Mouse (Mus musculus): ENCODE measurements around the gene BC052040.

The BC052040 gene

DNA sequence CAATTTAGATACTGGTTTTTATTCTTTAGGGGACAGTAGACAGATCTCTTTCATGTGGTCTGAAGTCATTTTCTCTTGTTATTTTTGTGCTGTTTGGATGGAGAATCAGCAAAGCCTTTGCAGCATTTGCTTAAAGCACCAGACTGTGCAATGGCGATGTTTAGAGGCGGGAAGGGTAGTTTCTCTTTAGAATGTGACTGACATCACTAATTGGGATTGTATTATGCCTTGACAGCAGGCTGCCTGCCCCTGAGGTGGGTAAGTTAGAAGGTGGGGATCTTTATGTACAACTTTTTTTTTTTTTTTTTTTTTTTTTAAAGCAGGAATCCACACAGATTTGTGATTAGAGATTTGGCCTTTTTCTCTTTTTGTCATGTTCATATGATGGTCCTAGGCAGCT is 20.6 kb downstream of the BC052040 start:
- no peak for DNase-seq

DNA sequence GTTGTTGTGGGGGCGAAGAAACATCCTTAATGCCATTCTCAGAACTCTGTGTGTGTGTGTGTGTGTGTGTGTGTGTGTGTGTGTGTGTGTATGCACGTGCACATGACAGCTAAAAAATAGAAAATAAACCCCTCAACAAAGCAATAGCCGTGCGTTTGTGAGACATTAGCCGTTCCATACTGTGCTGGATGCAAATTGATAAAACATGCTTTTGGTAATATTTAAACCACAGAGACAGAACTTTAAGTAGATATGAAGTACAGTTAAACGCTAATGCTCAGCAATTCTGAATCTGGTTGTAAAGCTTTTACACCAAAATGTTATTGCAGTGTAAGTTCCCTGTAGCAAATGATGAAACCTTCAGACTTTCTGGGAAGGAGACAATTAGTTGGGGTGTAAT is 22.6 kb downstream of the BC052040 start:
- no peak for DNase-seq

DNA sequence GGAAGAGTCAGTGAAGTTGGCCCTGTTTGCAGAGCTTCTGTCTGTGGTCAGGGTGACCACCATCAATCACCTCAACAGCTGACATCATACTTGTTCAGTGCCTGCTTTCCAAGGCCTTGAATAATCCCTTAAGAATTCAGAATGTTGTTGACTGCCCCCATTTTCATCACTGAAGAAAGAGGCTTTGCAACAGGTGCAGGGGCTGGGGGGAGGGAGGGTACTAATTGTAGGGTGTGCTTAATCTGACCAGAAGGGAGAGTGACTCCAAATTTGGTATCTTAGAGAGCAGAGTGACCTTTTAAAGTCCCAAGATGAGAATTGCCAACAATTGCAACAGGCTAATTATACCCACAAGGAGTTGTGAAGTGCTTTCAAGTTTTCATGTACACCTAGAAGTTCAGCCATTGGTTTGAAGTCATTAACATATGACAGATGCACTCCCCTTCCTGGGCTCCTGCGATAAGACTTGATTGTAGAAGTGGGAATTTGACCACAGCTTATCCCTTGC is 24.4 kb downstream of the BC052040 start:
- no peak for DNase-seq

DNA sequence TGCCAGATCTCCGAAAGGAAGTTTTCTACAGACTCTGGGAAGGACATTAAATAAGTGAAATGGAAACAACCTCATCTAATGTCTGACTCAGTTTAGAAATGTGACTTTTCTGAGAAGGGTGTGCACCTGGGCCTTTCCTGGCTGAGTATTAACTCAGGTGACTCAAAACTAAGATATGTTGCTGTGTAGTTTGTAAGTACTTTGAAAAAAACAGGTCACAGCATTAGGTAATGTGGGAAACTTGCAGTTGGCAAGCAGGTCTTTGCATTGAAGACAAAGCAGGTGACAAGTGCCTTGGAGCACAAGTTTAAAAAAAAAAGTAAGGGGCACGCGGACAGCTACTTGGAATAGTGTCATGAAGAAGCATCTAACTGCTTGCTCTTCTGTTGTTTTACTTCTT is 27.5 kb downstream of the BC052040 start:
- no peak for DNase-seq

DNA sequence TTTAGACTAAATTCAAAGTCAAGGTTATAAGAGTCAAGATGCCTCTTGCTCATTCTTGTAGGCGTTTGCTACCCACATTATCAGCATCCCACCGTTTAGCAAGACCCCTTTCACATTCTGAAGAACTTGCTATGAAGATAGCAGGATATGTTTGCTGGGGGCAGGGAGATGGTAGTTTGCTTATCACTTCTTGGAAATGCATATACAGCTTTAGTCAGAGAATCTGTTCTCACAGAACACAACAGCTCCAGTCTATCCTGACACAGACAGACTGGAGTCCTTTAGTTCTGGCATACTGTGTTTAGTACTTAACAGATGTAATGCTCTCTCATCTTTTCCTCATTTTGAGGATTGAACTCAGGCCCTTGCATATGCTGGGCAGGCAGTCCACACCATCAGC is 28.6 kb downstream of the BC052040 start:
- DNase-seq, result no peak

DNA sequence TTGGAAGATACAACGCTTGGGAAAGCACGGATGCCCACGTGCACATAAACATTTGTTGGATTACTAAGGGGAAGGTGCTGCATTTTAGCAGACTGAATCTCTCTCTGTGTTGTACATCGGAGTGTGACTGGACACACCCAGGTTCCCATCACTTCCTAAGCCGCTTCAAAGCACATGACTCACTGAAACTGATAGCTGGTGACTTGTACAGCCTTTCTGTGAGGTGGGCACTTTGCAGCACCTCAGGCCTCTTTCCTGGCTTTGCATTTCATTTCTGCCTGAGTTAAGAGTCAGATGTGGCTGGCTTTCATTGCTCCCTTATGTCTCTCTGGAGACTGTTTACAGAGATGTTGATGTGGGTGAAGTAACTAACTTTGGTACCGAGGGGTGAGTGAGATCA is 29.0 kb downstream of the BC052040 start:
- no peak for DNase-seq

DNA sequence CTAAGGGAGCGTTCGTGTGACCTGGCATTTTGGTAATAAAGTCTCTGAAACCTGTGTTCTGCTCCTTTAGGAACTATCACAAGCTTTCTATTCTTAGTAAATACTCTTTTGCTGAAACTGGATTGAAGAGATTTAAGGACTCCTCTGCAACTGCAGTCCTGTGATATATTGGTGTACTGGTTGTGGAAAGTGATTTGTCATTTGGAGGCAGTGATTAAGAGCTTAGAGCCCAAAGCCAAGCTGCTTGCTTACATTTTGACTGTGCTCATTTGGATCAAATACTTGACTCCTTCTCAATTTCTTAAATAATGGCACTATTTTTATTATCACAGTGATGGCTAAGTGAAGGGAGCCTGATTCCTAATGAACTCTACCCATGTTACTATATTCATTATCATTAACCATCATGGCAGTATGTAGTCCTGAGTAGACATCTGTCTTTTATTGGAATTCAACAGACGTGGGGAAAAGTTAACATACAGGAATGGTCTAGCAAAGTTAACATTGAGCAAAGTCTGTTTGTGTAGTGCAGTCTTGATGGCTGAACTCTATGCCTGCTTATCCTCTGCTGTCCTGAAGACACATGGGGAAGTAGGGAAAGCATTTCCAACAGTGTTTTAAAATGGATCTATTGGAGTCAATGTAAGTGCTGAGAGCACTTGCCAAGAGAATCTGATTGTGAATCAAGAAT is 32.5 kb downstream of the BC052040 start:
- no peak for DNase-seq

DNA sequence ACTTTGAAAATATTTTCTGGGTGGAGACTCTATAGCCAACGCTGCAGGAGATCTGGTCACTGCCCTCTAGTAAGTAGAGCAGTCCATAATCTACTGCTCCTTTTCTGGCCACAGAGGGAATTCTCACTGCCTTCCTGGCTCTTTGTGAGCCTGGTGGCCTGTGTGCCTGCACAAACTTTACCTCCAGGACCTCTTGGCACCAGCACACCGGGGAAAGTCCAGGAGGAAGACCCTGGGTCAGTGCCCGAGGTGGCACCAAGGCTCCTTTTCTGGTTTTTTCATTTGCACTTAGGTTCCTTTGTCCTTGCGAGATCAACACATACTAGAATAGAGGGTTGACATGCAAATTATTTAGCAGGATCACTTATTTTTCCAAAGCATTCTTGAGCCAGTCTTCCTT is 47.0 kb downstream of the BC052040 start:
- DNase-seq, result no peak

DNA sequence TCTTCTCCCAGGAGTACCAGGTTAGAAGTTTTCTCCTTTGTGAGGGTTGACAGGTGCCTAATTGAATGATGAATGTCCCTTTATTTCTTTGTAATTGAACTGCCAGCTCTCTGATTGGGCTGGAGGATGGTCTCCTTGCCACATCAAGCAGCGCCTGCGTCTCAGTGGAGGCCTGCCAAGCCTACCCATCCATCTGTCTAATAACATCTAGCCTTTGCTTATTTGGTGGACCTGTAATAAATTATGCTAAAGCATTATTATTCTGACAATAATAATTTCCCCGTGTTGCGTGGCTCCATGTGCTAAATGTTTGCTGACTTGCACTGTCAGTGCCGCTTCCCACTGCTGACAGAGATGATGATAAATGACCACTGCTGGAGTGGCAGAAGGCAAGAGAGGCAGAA is 49.5 kb downstream of the BC052040 start:
- DNase-seq, result no peak

DNA sequence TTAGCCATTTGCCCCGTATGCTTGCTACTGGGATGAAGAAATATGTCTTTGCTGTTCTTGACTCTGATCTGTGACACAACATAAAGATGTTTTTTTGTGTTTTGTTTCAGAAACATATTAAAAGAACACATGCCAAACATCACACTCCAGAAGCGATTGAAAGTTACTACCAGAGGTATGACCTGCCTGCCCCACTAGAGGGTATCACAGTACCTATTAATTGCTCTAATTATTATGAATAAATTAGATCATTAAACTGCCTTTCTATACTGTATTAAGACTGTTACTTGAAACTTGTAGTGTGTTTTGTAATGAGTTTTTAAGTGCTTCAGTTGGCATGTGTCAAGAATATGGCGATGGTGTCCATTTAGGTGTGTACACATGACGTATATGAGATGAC is 50.3 kb downstream of the BC052040 start:
- no peak for DNase-seq

DNA sequence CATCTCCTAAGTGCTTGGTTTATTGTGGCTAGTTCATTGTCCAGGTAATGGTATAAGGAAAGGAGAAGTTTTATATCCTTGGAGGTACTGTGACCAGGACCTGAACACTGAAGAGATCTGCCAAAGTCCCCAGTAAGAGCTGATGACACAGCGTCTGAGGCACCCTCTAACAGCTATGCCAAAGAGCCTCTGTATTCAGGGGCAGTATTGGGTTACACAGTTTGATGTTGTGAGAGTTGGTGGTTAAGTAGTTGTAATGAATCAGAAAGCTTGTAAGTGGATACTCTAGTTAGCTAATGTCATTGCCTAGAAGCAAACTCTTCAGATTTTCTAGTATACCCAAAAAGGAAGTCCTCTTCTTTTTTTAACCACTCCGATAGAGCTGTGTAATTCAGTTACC is 68.7 kb downstream of the BC052040 start:
- no peak for DNase-seq

DNA sequence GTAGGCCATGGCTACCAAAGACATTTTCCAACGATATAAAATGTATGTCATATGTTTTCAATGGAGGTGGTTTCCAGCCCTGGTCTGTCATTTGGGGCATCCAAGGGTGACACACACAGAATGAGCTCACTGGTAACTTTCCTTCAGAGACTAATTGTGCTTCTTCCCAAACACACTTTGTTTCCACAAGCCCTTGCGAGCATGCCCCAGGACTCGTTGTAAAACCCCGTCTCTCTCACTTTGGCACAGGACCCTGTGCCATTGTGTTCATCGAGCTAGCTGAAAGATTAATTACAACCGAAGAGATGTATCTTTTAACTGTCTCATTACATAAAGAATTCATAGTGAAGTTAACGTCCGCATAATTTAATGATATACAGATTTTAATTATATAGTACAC is 78.2 kb downstream of the BC052040 start:
- DNase-seq, result no peak

DNA sequence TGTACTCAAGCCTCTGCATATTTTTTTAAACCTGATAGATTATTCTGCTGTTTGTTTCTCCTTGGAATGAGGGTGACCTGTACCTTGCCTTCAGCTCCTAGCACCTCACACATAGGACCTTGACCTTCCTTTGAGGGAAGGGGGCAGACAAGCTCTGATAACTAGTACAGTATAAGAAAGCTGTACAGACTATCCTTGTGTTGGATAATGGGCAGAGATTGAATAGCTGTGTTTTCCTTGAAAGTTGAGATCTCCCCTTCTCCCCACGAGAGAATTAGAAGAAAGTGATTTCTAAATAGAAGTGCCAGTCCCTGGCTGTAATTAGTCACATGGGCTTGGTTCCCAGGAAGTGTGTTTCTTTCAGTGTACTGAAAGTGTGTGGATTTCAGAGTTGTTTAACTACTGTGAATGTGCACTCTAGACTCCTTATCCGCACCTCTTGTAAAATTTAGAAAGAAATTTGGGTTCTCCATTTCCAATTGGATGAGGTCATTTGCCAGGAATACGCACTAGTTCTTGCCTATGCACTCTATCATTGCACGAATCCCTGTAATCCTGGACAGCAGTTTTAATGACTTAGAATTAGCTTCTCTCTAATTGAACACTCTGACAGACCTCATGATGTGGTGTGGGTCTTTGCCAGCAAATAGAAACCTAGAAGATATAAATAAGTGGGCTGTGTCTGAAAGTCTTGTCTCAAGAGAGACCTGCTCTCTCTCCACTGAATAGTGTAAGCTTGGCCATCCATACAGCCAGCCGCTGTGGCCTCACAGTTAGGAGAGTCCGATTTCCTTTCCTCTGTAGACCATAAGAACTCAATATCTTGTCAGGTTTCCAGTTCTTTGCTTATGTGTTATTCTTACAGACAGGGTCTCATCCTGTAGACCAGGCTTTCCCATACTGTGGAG is 79.0 kb downstream of the BC052040 start:
- DNase-seq, result no peak

DNA sequence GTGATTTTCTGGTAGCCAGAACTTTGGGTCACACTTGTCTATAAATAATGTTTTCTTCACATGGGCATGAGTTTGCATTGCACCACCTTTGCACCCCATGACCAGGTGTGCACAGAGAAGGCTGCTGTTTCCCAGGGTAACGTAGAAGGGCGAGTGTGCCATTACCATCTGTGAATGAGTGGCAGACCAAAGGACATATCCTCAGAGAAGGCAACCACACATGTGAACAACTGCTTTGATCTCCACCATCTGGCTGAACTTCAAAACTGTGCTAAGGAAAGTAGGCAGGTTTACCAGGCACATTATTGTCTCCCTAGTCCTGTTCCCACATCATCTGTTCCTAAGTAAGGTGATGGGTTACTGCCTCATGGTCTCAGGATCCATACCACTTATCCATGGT is 86.0 kb downstream of the BC052040 start:
- DNase-seq, result no peak

DNA sequence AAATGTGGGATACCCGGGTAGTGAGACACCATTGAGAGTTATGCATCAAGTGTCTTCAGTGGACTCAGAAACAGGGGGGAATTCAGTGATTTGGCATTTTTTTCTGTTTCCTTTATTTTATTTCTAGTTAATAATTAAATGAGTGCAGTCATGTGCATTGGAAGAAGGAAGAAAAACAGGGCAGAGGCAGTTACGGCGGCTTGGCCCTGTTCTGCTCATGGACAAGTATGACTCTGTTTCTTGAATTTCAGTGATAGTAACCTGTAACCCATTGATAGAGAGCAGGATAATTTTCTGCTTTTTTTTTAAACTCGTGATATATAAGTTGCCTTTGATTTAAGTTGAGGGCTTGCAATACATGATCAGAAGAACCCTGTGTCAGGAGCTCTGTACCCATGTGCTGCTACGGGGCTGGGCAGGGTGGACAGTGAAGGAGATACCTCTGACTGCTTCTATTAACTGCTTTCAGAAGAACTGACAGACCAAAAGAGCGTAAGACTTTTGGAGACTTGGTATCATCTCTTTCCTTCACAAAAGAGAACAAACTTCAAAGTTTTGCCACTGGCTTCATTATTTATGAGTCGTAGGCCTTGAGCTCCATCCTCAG is 91.6 kb downstream of the BC052040 start:
- no peak for DNase-seq

DNA sequence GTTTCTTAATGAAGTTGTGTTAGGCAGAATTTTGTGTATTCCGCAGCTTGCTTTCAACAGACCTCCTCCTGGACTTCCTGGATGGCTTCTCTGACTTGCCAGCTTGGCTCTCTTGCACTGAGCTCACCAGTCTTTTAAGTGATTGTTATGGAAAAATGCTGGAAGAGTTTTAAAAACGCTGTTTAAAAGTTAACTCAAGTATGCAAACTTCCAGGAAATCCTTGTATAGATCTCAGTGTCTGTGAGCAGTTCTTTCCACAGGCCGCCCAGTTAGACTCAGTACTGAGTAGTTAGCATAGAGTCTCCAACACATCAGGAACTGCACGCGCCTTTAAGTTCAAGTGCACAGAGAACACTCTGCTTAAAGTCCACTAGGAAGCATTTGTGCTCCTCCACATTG is 97.3 kb downstream of the BC052040 start:
- DNase-seq, result no peak

DNA sequence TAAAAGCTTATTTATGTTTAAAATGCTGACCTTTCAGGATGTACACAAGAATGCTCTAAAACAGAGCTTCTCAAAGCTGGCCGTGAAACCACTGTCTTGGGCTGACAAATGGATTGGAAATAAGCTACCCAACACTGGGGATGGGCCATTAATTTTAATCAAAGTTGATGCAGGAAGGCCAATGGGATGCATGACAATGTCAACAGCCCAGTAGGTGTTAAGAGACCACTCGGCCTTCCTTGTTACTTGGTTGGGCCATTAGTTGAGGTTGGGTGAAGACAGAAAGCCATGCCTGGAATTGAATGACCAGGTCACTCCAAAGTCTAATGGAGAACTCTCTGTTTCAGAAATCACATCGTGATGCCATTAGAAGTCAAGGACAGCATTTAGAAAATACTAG is 103.7 kb downstream of the BC052040 start:
- no peak for DNase-seq

DNA sequence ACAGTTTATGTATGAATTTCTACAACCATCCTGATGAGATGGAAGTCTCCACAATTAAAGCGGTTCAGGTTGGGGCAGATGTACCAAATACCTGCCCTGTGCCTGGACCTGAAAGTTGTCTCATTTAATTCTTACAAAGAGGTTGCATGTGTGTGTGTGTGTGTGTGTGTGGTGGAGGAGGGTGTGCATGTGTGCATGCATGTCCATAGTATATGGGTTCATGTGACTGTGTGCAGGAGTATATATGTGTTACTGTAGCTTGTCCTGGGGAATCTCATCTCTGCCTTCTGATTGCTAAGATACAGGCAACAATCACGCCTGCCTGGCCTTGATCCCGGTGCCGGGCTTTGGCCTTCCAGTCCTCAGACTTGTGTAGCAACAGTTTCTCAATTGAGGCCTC is 106.1 kb downstream of the BC052040 start:
- DNase-seq, result no peak

DNA sequence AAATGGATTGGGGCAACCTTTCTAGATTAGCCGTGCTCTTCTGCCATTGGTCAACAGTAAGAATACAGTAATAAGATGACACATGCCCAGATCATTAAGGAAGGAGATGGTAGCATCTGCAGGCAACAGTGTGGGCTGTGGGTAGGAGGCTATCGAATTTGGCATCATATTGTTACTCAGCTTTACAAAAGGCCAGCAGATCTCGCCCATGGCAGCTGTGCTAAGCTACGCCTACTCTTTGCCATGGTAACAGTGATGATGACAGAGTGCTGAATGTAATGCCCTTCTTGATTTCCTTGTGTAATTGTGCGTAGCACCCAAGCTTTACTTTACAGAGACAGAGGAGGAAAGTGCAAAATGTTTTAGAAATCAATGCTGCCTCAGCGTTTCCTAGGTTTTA is 106.8 kb downstream of the BC052040 start:
- DNase-seq, result peak; percentile 81

DNA sequence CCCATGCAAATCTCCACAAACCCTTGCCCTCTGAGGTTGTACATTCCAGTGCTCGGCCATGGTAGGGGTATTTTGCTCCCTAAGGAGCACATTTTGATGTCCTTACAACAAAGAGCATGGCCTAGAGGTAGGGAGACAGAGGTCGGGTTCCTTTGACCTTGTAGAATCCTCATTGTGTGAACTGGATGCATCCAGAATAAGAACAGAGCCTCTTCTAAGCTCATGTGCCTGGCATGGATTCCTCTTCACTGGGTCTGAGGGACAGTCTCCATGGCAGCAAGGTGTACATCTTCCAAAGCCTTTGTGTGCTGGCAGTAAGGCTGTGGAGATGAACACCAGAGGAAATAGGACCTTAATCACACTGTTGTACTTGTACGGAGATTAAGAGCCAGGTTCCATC is 112.3 kb downstream of the BC052040 start:
- no peak for DNase-seq

DNA sequence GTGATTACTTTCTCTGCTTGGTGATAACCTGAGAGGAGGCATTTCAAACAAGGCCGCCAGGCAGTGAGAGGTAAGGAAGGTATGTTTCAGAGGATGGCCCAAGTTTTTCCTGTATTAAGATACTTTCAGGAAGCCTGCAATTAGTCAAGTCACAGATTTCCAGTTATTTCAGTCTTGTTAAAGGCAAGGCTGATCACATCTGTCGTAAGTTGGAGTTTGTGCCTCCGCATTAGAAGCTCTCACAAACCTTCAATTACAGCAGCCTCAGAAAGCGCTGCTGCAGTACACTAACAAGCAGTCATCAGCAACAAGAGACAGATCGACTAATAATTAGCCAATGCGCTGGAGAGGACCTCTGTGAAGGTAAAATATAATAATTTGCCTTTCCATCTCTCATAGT is 112.9 kb downstream of the BC052040 start:
- DNase-seq, result no peak

DNA sequence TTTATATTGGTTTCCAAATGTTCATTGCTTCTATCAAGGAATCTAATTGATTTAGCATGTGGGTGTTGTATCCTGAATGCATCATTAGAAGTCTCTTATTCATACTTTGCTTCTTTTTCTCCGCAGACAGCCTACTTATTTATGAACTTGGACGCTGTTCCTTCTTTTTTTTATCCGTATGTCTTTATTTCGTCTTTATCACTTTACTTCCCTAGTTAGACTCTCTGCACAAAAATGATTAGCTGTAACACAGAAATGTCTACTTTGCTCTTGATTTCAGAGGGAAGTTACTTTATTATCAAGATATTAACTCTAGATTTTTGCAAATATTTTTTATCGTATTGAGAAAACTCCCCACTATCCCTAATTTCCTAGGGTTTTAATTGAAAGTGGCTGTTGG is 117.5 kb downstream of the BC052040 start:
- DNase-seq, result no peak

DNA sequence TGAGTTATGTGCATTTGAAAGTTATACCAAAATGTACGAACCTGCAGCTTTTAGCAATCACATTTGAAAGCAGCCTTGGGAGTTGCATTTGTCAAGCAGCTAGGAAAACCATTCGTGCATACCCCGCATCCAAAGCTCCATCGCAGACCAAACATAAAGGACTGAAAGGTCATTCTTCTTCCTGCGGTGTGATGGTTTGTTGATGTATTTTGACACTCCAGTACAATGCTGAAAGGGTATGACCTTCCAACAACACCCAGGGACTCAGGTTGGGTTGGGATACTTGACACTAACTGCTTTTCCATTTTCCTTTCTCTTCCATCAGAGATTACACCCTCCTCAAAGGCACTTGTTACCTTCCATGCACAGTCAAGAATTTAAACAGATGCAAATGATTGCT is 121.1 kb downstream of the BC052040 start:
- no peak for DNase-seq

DNA sequence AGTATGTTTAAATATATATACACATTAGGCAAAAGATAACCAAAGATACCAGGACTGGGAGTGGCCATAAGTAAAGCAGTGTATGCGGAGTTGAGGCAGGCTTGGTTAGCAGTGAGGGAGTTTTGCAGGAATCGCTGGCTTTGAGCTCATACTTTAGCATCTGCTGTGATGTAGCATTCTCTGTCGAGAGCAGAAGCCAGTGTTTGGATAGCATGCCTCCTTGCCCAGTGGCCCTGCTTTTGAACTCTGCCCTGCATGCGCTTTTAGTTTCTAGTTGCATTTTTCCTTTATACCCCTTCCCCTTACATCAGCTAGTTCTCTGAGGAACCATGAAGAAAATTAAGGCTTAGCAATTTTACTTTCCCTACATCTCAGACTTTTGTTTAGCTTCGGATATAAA is 136.0 kb downstream of the BC052040 start:
- DNase-seq, result no peak

All from layer of hippocampus, adult 9-11 months (tissue).